Mouse (Mus musculus) thymus, adult 2 months (tissue): Measurements from ENCODE around the gene Klk7.

Experiments
- CTCF ChIP-seq: fragments of 200-500 bp; IDR thresholded peaks from 2 replicates; pipeline ENCODE4 v1.5.1; 2012; ENCODE audit warnings: mild to moderate bottlenecking, control low read depth, low read length, moderate library complexity, borderline replicate concordance; ENCODE audit not compliant: control insufficient read depth, poor library complexity, insufficient read depth; ENCODE audit errors: extremely low read depth
- POLR2A ChIP-seq: fragments of 200-500 bp; IDR thresholded peaks from 2 replicates; pipeline ENCODE4 v1.6.1; 2012; ENCODE audit warnings: mild to moderate bottlenecking, low read length, control low read depth, moderate library complexity; ENCODE audit not compliant: control insufficient read depth, poor library complexity, insufficient read depth; ENCODE audit errors: extremely low read depth

DNA sequence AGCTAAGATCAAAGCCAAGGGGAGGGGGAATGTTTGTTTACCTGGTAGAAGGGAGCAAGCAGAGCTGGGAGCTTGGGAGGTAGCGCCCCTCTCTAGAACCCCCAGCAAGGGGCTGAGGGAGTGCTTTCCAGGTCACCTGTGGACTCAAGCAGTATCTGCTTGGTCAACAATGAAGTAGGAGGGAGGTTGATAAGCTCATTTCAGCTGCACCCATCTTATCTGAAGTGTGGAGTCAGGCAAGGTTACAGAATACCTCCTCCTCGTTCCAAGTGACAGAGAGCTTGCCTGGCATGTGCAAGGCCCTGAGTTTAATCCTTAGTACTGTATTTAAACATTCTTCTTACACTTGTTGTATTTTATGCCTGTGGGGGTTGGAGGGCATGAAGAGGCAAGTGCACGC lies 44.6 kb downstream of the Klk7 start:
- TF ChIP-seq POLR2A, result no peak
- no peak for TF ChIP-seq CTCF
